Mouse (Mus musculus) testis, adult 2 months (tissue): ENCODE measurements around the gene Chd3. TPM values are rescaled to one million over a fixed set of nuclear protein-coding genes. Genes with fewer than 3 reads are reported as not detected.

Source experiments
- H3K27ac ChIP-seq: fragments of 200-500 bp; 2 replicates; pipeline ENCODE4 v1.5.1; 2012; ENCODE audit warnings: low read depth, low read length; ENCODE audit not compliant: control insufficient read depth, insufficient read depth
- H3K27me3 ChIP-seq: fragments of 200-500 bp; 2 replicates; pipeline ENCODE4 v1.6.1; 2012; ENCODE audit warnings: mild to moderate bottlenecking, low read length, moderate library complexity; ENCODE audit not compliant: control insufficient read depth, insufficient read depth
- H3K36me3 ChIP-seq: fragments of 200-500 bp; 2 replicates; pipeline ENCODE4 v1.6.1; 2012; ENCODE audit warnings: mild to moderate bottlenecking, low read length; ENCODE audit not compliant: control insufficient read depth, insufficient read depth
- H3K4me1 ChIP-seq: fragments of 200-500 bp; 2 replicates; pipeline ENCODE4 v1.6.1; 2012; ENCODE audit warnings: low read length; ENCODE audit not compliant: control insufficient read depth, insufficient read depth
- H3K4me3 ChIP-seq: fragments of 200-500 bp; 2 replicates; pipeline ENCODE4 v1.5.1; 2012; ENCODE audit warnings: low read depth, mild to moderate bottlenecking, low read length, moderate library complexity, mixed read lengths; ENCODE audit not compliant: control insufficient read depth
- CTCF ChIP-seq: fragments of 200-500 bp; IDR thresholded peaks from 2 replicates; pipeline ENCODE4 v1.5.1; 2012; ENCODE audit warnings: low read depth, mild to moderate bottlenecking, inconsistent platforms, low read length, moderate library complexity; ENCODE audit not compliant: control insufficient read depth, insufficient read depth, insufficient replicate concordance
- POLR2A ChIP-seq: fragments of 200-500 bp; IDR thresholded peaks from 2 replicates; pipeline ENCODE4 v1.6.1; 2012; ENCODE audit warnings: low read depth, mild to moderate bottlenecking, inconsistent platforms, low read length, moderate library complexity; ENCODE audit not compliant: control insufficient read depth
- polyA plus RNA-seq: library from polyadenylated mRNA; depleted of rRNA; stranded (reverse); fragments of >200 nt; gene quantifications from 2 replicates; pipeline ENCODE4 v1.2.3, GENCODE M21; 2012

Gene Chd3
- polyA plus RNA-seq, 1 experiment = 49.4 TPM

- H3K27me3 ChIP-seq = no peaks in the 10 kb centered on the region
- no peak overlapping the region for H3K4me3 ChIP-seq
- no peaks in the 10 kb centered on the region for H3K4me1 ChIP-seq
- H3K36me3 ChIP-seq = peaks cover 2% of the 10 kb centered on the region; the same call in 1 of the 2 replicates
- H3K27ac ChIP-seq = no peak overlapping the region
- TF ChIP-seq CTCF (no peak), POLR2A (no peak)
Observed at GRCm38 (mm10) chr11:69382478-69383105, 13.4 kb upstream of the Chd3 start.

DNA sequence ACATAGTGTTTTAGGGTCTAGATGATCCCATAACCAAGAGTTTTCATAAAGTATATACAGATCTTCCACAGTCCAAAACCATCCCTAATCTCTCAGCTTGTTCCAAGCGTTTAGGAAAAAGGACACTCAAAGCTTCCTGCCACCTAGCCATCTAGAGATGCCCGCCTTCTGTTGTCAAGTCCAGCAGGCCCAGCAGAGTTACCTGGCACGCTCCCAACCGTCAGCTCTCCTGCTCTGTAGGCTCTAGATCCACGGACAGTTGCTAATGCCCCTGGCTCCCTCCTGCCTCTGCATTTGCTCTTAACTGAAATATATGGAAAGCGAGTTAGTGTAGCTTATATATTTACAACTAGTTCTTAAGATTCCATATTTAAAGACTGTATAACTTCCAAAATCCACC, 12.2 kb upstream of the Chd3 start:
- no peaks in the 10 kb centered on the region for H3K27me3 ChIP-seq

GRCm38 (mm10) chr11:69379600-69379999, 10.4 kb upstream of the Chd3 start:
- TF ChIP-seq CTCF (no peak), POLR2A (no peak)
- no peak overlapping the region for H3K27ac ChIP-seq
- peaks cover 2% of the 10 kb centered on the region; the same call in 1 of the 2 replicates for H3K36me3 ChIP-seq
- no peaks in the 10 kb centered on the region for H3K4me1 ChIP-seq
- no peak overlapping the region for H3K4me3 ChIP-seq
- H3K27me3 ChIP-seq = no peaks in the 10 kb centered on the region

More for the DNA sequence above, 12.2 kb upstream of the Chd3 start:
- H3K27ac ChIP-seq = no peak overlapping the region
- no peak overlapping the region for H3K4me3 ChIP-seq
- TF ChIP-seq CTCF = no peak
- no peak for TF ChIP-seq POLR2A
- peaks cover 2% of the 10 kb centered on the region; the same call in 1 of the 2 replicates for H3K36me3 ChIP-seq
- no peaks in the 10 kb centered on the region for H3K4me1 ChIP-seq

GRCm38 (mm10) chr11:69377766-69378165, 8.6 kb upstream of the Chd3 start:
- Histone ChIP-seq H3K27me3 (no peaks in the 10 kb centered on the region), H3K27ac (no peak overlapping the region), H3K4me1 (no peaks in the 10 kb centered on the region), H3K36me3 (peaks cover 2% of the 10 kb centered on the region; the same call in 1 of the 2 replicates), H3K4me3 (no peak overlapping the region)
- TF ChIP-seq POLR2A (no peak), CTCF (no peak)

- Histone ChIP-seq H3K4me3 (no peak overlapping the region), H3K4me1 (peaks cover 2% of the 10 kb centered on the region; the same call in 1 of the 2 replicates), H3K36me3 (peaks cover 2% of the 10 kb centered on the region; the same call in 1 of the 2 replicates), H3K27ac (no peak overlapping the region), H3K27me3 (no peaks in the 10 kb centered on the region)
- TF ChIP-seq CTCF = no peak
- no peak for TF ChIP-seq POLR2A
Observed at GRCm38 (mm10) chr11:69375646-69376045, 6.4 kb upstream of the Chd3 start.

DNA sequence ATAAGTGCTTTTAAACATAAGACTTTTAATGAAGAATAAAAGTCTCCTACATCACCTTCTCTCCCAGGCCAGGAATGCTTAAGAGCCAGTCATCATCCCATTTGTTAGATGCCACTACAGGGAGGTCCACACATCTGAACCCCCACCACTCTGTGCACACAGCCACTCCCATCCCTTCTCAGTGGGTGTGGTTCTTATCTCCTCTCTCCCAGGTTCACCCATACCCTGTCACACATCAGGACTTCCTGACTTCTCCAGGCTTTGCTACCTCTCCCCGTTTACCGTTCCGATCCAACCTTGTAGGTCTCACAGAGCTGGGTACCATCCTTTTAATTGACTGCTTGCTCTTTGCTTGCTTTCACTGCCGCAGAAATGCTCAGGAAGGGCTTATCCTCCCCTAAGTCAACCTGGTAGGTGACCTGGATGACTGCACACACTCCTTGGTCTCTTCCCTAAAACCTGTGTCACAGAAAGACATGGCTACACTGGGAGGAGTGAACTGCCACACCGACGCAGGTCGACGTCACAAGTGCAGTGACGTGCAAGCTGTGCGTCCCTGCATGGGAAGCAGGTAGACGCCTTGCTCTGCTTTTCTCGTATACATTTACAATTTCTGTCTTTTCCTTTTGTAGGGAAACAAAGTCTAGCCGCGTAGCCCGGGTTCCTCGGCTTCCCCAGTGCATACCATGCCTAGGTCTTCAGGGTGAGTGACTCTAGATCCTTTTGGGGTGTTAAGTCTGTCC, 4.2 kb upstream of the Chd3 start:
- TF ChIP-seq POLR2A = no peak
- TF ChIP-seq CTCF = no peak
- H3K27ac ChIP-seq = no peak overlapping the region
- H3K4me1 ChIP-seq = peaks cover 2% of the 10 kb centered on the region; the same call in 1 of the 2 replicates
- no peaks in the 10 kb centered on the region for H3K27me3 ChIP-seq
- H3K4me3 ChIP-seq = no peak overlapping the region
- H3K36me3 ChIP-seq = peaks cover 2% of the 10 kb centered on the region; the same call in 1 of the 2 replicates

- Histone ChIP-seq H3K4me1 (peaks cover 4% of the 10 kb centered on the region), H3K27ac (no peak overlapping the region), H3K4me3 (no peak overlapping the region), H3K27me3 (no peaks in the 10 kb centered on the region), H3K36me3 (peaks cover 1% of the 10 kb centered on the region; the same call in 1 of the 2 replicates)
- no peak for TF ChIP-seq POLR2A
- TF ChIP-seq CTCF = no peak
Observed at GRCm38 (mm10) chr11:69372780-69373170, 3.6 kb upstream of the Chd3 start.
